Mouse (Mus musculus) hindbrain, embryonic 14.5 days (tissue): ENCODE measurements around the gene Qpctl. TPM values are rescaled to one million over a fixed set of nuclear protein-coding genes. Genes with fewer than 3 reads are reported as not detected.

Experiments
- ATAC-seq: fragments of 200-750 bp; cut with Nextera tagmentation; 2 replicates; pipeline ENCODE4 v1.8.0; 2017; ENCODE audit warnings: moderate number of reproducible peaks, mild to moderate bottlenecking, moderate TSS enrichment, moderate library complexity; ENCODE audit not compliant: low FRiP score
- DNase-seq: peaks from one replicate; pipeline ENCODE4 v3.0.0-alpha.2; 2015; ENCODE audit warnings: low spot score
- H3K27ac ChIP-seq: fragments of 300-500 bp; sonication (generic); 2 replicates; pipeline ENCODE4 v1.5.1; 2014; ENCODE audit warnings: mild to moderate bottlenecking, moderate library complexity
- H3K27me3 ChIP-seq: fragments of 300-500 bp; sonication (generic); 2 replicates; pipeline ENCODE4 v1.6.1; 2014; ENCODE audit warnings: mild to moderate bottlenecking, low read length, mixed read lengths; ENCODE audit not compliant: control insufficient read depth, insufficient read depth
- H3K36me3 ChIP-seq: fragments of 300-500 bp; sonication (generic); replicated peaks from 2 replicates; pipeline ENCODE4 v1.6.1; 2014; ENCODE audit not compliant: control insufficient read depth, insufficient read depth
- H3K4me1 ChIP-seq: fragments of 300-500 bp; sonication (generic); replicated peaks from 2 replicates; pipeline ENCODE4 v1.6.1; 2014; ENCODE audit warnings: antibody characterized with exemption, low read length, mixed read lengths; ENCODE audit not compliant: control insufficient read depth, insufficient read depth
- H3K4me2 ChIP-seq: fragments of 300-500 bp; sonication (generic); replicated peaks from 2 replicates; pipeline ENCODE4 v1.6.1; 2014; ENCODE audit warnings: mild to moderate bottlenecking, moderate library complexity
- H3K4me3 ChIP-seq: fragments of 300-500 bp; sonication (generic); replicated peaks from 2 replicates; pipeline ENCODE4 v1.5.1; 2014; ENCODE audit warnings: mild to moderate bottlenecking, low read length
- H3K9ac ChIP-seq: fragments of 300-500 bp; sonication (generic); 2 replicates; pipeline ENCODE4 v1.6.1; 2014
- H3K9me3 ChIP-seq: fragments of 300-500 bp; sonication (generic); 2 replicates; pipeline ENCODE4 v1.6.1; 2016; ENCODE audit warnings: low read length; ENCODE audit not compliant: control insufficient read depth
- WGBS: fragments of 180-500 bp; shearing (Covaris S2); extraction: QIAGEN DNeasy Blood & Tissue Kit; methylation state at CpG from one replicate; pipeline ENCODE4 v1.1.7; 2014; 5-methylcytosine and 5-hydroxymethylcytosine counted together
- polyA plus RNA-seq: library from polyadenylated mRNA; unstranded; fragments of >200 nt; fragmentation: Nextera tagmentation; extraction: Ambion mirVana; gene quantifications from 2 replicates; pipeline ENCODE4 v1.2.1, GENCODE M21; 2014

The Qpctl gene
- polyA plus RNA-seq: 19.1 and 20.3 TPM in 2 replicates

- ATAC-seq (peak; percentile 97), DNase-seq (peak; percentile 95)
- H3K27ac ChIP-seq: peak within 1 kb of the TSS; percentile 81
- H3K36me3 ChIP-seq: peaks cover 37% of the 10 kb centered on the region
- H3K9ac ChIP-seq: peak within 1 kb of the TSS; percentile 74
- under 1% methylated on average over 43 of the region's 43 CpGs for WGBS
- H3K4me2 ChIP-seq: peak within 1 kb of the TSS; percentile 73
- peaks cover 18% of the 10 kb centered on the region for H3K4me1 ChIP-seq
- no peaks in the 10 kb centered on the region for H3K9me3 ChIP-seq
- no peaks in the 10 kb centered on the region for H3K27me3 ChIP-seq
- H3K4me3 ChIP-seq: peak within 1 kb of the TSS; percentile 59
Observed at GRCm38 (mm10) chr7:19148875-19149541, at the start of gene Qpctl. Gene Qpctl, minus strand, starts transcription at chr7:19149291.

- 24% methylated on average over 2 of the region's 2 CpGs for WGBS
- no peak overlapping the region for H3K4me3 ChIP-seq
- no peak overlapping the region for H3K4me2 ChIP-seq
Observed at GRCm38 (mm10) chr7:19197985-19198384, 48.9 kb upstream of the Qpctl start.

DNA sequence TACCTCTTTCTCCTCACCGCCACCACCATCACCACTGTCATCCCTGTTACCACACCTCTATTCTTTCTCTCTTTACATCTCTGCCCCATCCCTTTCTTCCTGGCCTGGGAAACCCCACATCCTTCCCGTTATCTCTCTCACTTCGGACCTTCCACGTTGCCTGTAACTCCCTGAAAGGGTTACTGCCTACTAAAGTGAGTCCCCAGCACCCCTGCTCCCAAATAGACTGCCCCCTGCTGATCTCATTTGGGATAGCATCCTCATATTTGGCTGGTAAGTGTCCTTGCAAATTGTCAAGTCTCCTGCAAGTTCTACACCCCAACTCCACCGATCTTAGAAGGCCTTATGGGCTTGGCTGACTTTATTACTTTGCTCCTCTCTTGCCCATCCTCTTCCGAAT, 47.6 kb upstream of the Qpctl start:
- Histone ChIP-seq H3K27ac (no peak overlapping the region), H3K9me3 (no peaks in the 10 kb centered on the region), H3K36me3 (peaks cover 79% of the 10 kb centered on the region), H3K4me3 (no peak overlapping the region), H3K4me2 (no peak overlapping the region), H3K4me1 (no peaks in the 10 kb centered on the region), H3K27me3 (no peaks in the 10 kb centered on the region), H3K9ac (no peak overlapping the region)
- 71% methylated on average over 6 of the region's 6 CpGs for WGBS
- DNase-seq (peak; percentile 52), ATAC-seq (no peak)

More at GRCm38 (mm10) chr7:19197985-19198384, 48.9 kb upstream of the Qpctl start:
- Histone ChIP-seq H3K36me3 (peaks cover 71% of the 10 kb centered on the region), H3K4me1 (no peaks in the 10 kb centered on the region), H3K9ac (no peak overlapping the region), H3K9me3 (no peaks in the 10 kb centered on the region), H3K27ac (no peak overlapping the region), H3K27me3 (no peaks in the 10 kb centered on the region)
- ATAC-seq: no peak
- DNase-seq: no peak

DNA sequence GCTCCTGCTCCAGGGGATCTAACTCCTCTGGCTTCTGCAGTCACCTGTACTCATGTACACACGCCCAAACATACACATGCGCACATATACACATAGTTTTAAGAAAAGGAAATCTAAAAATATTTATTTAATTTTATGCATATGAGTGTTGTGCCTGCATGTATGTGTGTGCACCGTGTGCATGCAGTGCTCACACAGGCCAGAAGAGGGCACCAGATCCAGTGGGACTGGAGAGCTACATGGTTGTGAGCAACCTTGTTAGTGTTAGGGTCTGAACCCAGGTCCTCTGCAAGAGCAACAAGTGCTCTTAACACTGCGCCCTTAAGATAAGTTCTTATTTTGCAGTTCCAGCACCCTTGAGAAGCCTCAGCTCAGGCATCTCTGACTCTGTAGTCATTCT, 45.6 kb upstream of the Qpctl start:
- no peak for DNase-seq
- Histone ChIP-seq H3K4me1 (no peaks in the 10 kb centered on the region), H3K27ac (no peak overlapping the region), H3K4me3 (no peak overlapping the region), H3K9ac (no peak overlapping the region), H3K4me2 (no peak overlapping the region), H3K9me3 (no peaks in the 10 kb centered on the region), H3K27me3 (no peaks in the 10 kb centered on the region), H3K36me3 (peaks cover 83% of the 10 kb centered on the region)
- 97% methylated on average over 4 of the region's 4 CpGs for WGBS
- no peak for ATAC-seq

GRCm38 (mm10) chr7:19184758-19185157, 35.7 kb upstream of the Qpctl start:
- DNase-seq (peak; percentile 58), ATAC-seq (peak; percentile 13; the same call in 1 of the 2 replicates)
- 46% methylated on average over 6 of the region's 6 CpGs for WGBS

DNA sequence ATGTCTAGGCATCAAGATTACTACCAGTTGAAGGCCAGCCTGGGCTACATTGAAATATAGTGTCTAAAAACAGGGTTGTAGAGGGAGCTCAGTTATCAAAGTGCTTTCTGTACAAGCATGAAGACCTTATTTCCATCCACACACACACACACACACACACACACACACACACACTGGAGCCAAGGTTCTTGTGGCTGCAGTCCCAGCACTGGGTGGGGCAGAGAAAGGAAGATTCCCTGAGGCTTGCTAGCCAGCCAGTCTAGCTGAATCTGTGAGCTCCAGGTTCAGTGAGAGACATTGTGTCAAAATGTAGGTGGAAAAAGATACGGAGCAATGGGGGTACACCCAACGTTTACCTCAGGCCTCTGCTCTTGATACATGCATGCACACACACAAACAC, 35.2 kb upstream of the Qpctl start:
- Histone ChIP-seq H3K9ac (no peak overlapping the region), H3K4me3 (no peak overlapping the region), H3K36me3 (peaks cover 65% of the 10 kb centered on the region), H3K9me3 (no peaks in the 10 kb centered on the region), H3K27ac (peak overlapping the region; percentile 67), H3K4me2 (no peak overlapping the region), H3K4me1 (peaks cover 14% of the 10 kb centered on the region), H3K27me3 (peaks cover 13% of the 10 kb centered on the region)
- 65% methylated on average over 2 of the region's 2 CpGs for WGBS
- DNase-seq: no peak
- ATAC-seq: no peak

More at GRCm38 (mm10) chr7:19184758-19185157, 35.7 kb upstream of the Qpctl start:
- Histone ChIP-seq H3K9me3 (no peaks in the 10 kb centered on the region), H3K4me2 (no peak overlapping the region), H3K4me3 (no peak overlapping the region), H3K27ac (peak overlapping the region; percentile 67), H3K4me1 (peaks cover 14% of the 10 kb centered on the region), H3K9ac (no peak overlapping the region), H3K27me3 (peaks cover 8% of the 10 kb centered on the region), H3K36me3 (peaks cover 64% of the 10 kb centered on the region)

DNA sequence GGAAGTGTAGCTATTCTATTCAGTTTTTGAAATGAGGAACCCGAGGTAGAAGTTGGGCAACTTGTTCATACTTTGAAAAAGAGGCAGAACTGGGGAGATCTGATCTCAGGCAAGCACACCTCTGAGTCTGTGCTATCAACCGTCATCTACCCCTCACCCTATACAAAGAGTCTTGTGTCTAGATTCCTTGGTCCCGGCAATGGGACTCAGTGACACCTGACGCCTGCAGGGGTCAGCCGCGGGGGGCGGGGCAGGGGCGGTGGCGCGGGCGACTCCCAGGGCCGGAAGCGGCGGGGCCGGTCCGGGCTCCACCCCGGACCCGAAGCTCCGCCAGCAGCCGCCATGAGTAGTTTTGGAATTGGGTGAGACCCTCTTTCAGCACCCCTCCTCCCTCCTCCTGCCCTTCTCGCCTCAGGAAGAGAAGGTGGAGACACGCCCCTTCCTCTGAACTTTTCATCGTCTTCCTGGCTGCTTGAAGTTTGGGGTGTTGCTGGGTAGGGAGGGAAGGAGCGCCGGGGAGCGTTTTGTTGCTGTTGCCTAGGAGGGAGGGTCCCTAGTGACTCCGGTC, 31.9 kb upstream of the Qpctl start:
- Histone ChIP-seq H3K36me3 (peaks cover 41% of the 10 kb centered on the region), H3K27me3 (peaks cover 29% of the 10 kb centered on the region), H3K4me3 (peak overlapping the region; percentile 22), H3K27ac (no peak overlapping the region), H3K9me3 (0 out of 2 replicates have a peak, but pooled peaks cover 4% of the 10 kb centered on the region), H3K9ac (peak overlapping the region; percentile 29; the same call in 1 of the 2 replicates), H3K4me2 (peak overlapping the region; percentile 41), H3K4me1 (peaks cover 37% of the 10 kb centered on the region)
- ATAC-seq (no peak), DNase-seq (no peak)
- 4% methylated on average over 27 of the region's 27 CpGs for WGBS

DNA sequence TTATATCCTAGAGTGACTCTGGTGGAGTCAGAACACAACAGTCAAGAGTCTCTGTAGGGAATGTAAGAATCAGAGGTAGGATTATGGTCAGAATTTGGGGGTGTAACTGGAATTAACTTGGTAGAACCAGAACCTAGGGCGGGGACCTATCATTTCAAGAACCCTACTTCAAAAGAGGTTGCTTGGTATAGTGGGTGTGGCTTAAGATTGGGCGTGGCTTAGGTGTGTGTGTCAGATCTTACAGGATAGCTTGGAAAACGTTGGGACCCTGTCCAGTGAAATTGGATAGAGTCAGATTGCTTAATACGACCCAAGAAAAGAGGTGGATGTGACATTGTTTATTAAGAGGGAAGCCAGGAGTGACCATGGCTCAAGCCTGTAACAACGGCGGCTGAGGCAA, 30.8 kb upstream of the Qpctl start:
- DNase-seq: no peak
- ATAC-seq: no peak
- Histone ChIP-seq H3K9me3 (0 out of 2 replicates have a peak, but pooled peaks cover 4% of the 10 kb centered on the region), H3K9ac (peak overlapping the region; percentile 40; the same call in 1 of the 2 replicates), H3K27me3 (peaks cover 29% of the 10 kb centered on the region), H3K36me3 (peaks cover 33% of the 10 kb centered on the region), H3K27ac (no peak overlapping the region), H3K4me3 (no peak overlapping the region), H3K4me1 (peaks cover 39% of the 10 kb centered on the region), H3K4me2 (peak overlapping the region; percentile 84; the same call in 1 of the 2 replicates)
- 39% methylated on average over 6 of the region's 6 CpGs for WGBS

- peak overlapping the region; percentile 61 for H3K4me3 ChIP-seq
- H3K36me3 ChIP-seq: peaks cover 29% of the 10 kb centered on the region
- 0 out of 2 replicates have a peak, but pooled peaks cover 4% of the 10 kb centered on the region for H3K9me3 ChIP-seq
- H3K4me1 ChIP-seq: peaks cover 31% of the 10 kb centered on the region
- WGBS: 2% methylated on average over 31 of the region's 32 CpGs
- peak overlapping the region; percentile 84 for H3K4me2 ChIP-seq
- no peak overlapping the region for H3K27ac ChIP-seq
- peak overlapping the region; percentile 40 for H3K9ac ChIP-seq
- peak; percentile 71 for DNase-seq
- peaks cover 29% of the 10 kb centered on the region for H3K27me3 ChIP-seq
- no peak for ATAC-seq
Observed at GRCm38 (mm10) chr7:19179173-19179572, 30.1 kb upstream of the Qpctl start.
